Mouse (Mus musculus): ENCODE data around the gene Nrd1. TPM values are rescaled to one million over a fixed set of nuclear protein-coding genes. Genes with fewer than 3 reads are reported as not detected.

Gene Nrd1
- polyA plus RNA-seq, 1 experiment from 2014 or later: 62.4 TPM

- peaks cover 85% of the 10 kb centered on the region for H3K36me3 ChIP-seq
- H3K27ac ChIP-seq: no peak overlapping the region
- no peak for DNase-seq (ENCODE audit: low spot score)
- no peaks in the 10 kb centered on the region; the same call in 1 of the 2 replicates for H3K4me1 ChIP-seq
- no peak overlapping the region for H3K4me3 ChIP-seq
- no peaks in the 10 kb centered on the region for H3K27me3 ChIP-seq (ENCODE audit: insufficient read depth, poor library complexity, severe bottlenecking)
- WGBS: 62% methylated on average over 4 of the region's 4 CpGs
- H3K9me3 ChIP-seq: no peaks in the 10 kb centered on the region
Measured at GRCm38 (mm10) chr4:109042739-109043138, 42.3 kb downstream of the Nrd1 start.

- H3K27ac ChIP-seq: no peak overlapping the region
- H3K4me3 ChIP-seq: no peak overlapping the region
- 70% methylated on average over 5 of the region's 5 CpGs for WGBS
- no peaks in the 10 kb centered on the region for H3K9me3 ChIP-seq
- no peaks in the 10 kb centered on the region; the same call in 1 of the 2 replicates for H3K4me1 ChIP-seq
- peaks cover 85% of the 10 kb centered on the region for H3K36me3 ChIP-seq
- DNase-seq (ENCODE audit: low spot score): no peak
- H3K27me3 ChIP-seq (ENCODE audit: insufficient read depth, poor library complexity, severe bottlenecking): no peaks in the 10 kb centered on the region
Measured at GRCm38 (mm10) chr4:109043294-109043693, 42.8 kb downstream of the Nrd1 start.

GRCm38 (mm10) chr4:109043756-109044155 is 43.3 kb downstream of the Nrd1 start:
- no peak for DNase-seq (ENCODE audit: low spot score)
- Histone ChIP-seq H3K27ac (no peak overlapping the region), H3K36me3 (peaks cover 84% of the 10 kb centered on the region), H3K4me3 (no peak overlapping the region), H3K27me3 (ENCODE audit: insufficient read depth, poor library complexity, severe bottlenecking) (no peaks in the 10 kb centered on the region), H3K9me3 (no peaks in the 10 kb centered on the region), H3K4me1 (no peaks in the 10 kb centered on the region; the same call in 1 of the 2 replicates)
- 81% methylated on average over 5 of the region's 5 CpGs for WGBS

GRCm38 (mm10) chr4:109048258-109048657 is 47.8 kb downstream of the Nrd1 start:
- no peak overlapping the region for H3K4me3 ChIP-seq
- WGBS: 46% methylated on average over 4 of the region's 4 CpGs
- DNase-seq (ENCODE audit: low spot score): no peak
- no peak overlapping the region for H3K27ac ChIP-seq
- H3K9me3 ChIP-seq: no peaks in the 10 kb centered on the region
- no peaks in the 10 kb centered on the region for H3K27me3 ChIP-seq (ENCODE audit: insufficient read depth, poor library complexity, severe bottlenecking)
- H3K36me3 ChIP-seq: peaks cover 68% of the 10 kb centered on the region
- no peaks in the 10 kb centered on the region; the same call in 1 of the 2 replicates for H3K4me1 ChIP-seq

- Histone ChIP-seq H3K4me1 (no peaks in the 10 kb centered on the region; the same call in 1 of the 2 replicates), H3K9me3 (no peaks in the 10 kb centered on the region), H3K4me3 (no peak overlapping the region), H3K27me3 (ENCODE audit: insufficient read depth, poor library complexity, severe bottlenecking) (no peaks in the 10 kb centered on the region), H3K36me3 (peaks cover 73% of the 10 kb centered on the region), H3K27ac (no peak overlapping the region)
- DNase-seq (ENCODE audit: low spot score): no peak
- 67% methylated on average over 1 of the region's 1 CpGs for WGBS
Measured at GRCm38 (mm10) chr4:109052282-109052681, 51.8 kb downstream of the Nrd1 start.

GRCm38 (mm10) chr4:109054003-109054402 is 53.5 kb downstream of the Nrd1 start:
- WGBS: 92% methylated on average over 9 of the region's 9 CpGs
- H3K4me1 ChIP-seq: no peaks in the 10 kb centered on the region; the same call in 1 of the 2 replicates
- H3K9me3 ChIP-seq: no peaks in the 10 kb centered on the region
- DNase-seq (ENCODE audit: low spot score): no peak
- H3K36me3 ChIP-seq: peaks cover 76% of the 10 kb centered on the region
- H3K4me3 ChIP-seq: no peak overlapping the region
- H3K27me3 ChIP-seq (ENCODE audit: insufficient read depth, poor library complexity, severe bottlenecking): no peaks in the 10 kb centered on the region
- no peak overlapping the region for H3K27ac ChIP-seq

GRCm38 (mm10) chr4:109056351-109056750 is 55.9 kb downstream of the Nrd1 start:
- Histone ChIP-seq H3K36me3 (peaks cover 77% of the 10 kb centered on the region), H3K9me3 (no peaks in the 10 kb centered on the region), H3K27ac (no peak overlapping the region), H3K4me3 (no peak overlapping the region), H3K4me1 (no peaks in the 10 kb centered on the region), H3K27me3 (ENCODE audit: insufficient read depth, poor library complexity, severe bottlenecking) (no peaks in the 10 kb centered on the region)
- WGBS: 82% methylated on average over 7 of the region's 7 CpGs
- no peak for DNase-seq (ENCODE audit: low spot score)

- WGBS: 95% methylated on average over 8 of the region's 8 CpGs
- Histone ChIP-seq H3K4me3 (no peak overlapping the region), H3K27ac (no peak overlapping the region), H3K4me1 (no peaks in the 10 kb centered on the region), H3K27me3 (ENCODE audit: insufficient read depth, poor library complexity, severe bottlenecking) (no peaks in the 10 kb centered on the region), H3K9me3 (no peaks in the 10 kb centered on the region), H3K36me3 (peaks cover 86% of the 10 kb centered on the region)
- no peak for DNase-seq (ENCODE audit: low spot score)
Measured at GRCm38 (mm10) chr4:109057640-109058039, 57.2 kb downstream of the Nrd1 start.

GRCm38 (mm10) chr4:109059255-109059821 is 58.9 kb downstream of the Nrd1 start:
- Histone ChIP-seq H3K9me3 (no peaks in the 10 kb centered on the region), H3K27me3 (ENCODE audit: insufficient read depth, poor library complexity, severe bottlenecking) (no peaks in the 10 kb centered on the region), H3K27ac (no peak overlapping the region), H3K36me3 (peaks cover 93% of the 10 kb centered on the region), H3K4me1 (no peaks in the 10 kb centered on the region), H3K4me3 (no peak overlapping the region)
- 88% methylated on average over 4 of the region's 4 CpGs for WGBS
- no peak for DNase-seq (ENCODE audit: low spot score)

- Histone ChIP-seq H3K9me3 (no peaks in the 10 kb centered on the region), H3K27me3 (ENCODE audit: insufficient read depth, poor library complexity, severe bottlenecking) (no peaks in the 10 kb centered on the region), H3K4me3 (no peak overlapping the region), H3K27ac (no peak overlapping the region), H3K36me3 (peaks cover 89% of the 10 kb centered on the region), H3K4me1 (no peaks in the 10 kb centered on the region)
- WGBS: 86% methylated on average over 6 of the region's 6 CpGs
- DNase-seq (ENCODE audit: low spot score): no peak
Measured at GRCm38 (mm10) chr4:109064941-109065340, 64.5 kb downstream of the Nrd1 start.

- DNase-seq (ENCODE audit: low spot score): no peak
- Histone ChIP-seq H3K27ac (no peak overlapping the region), H3K4me1 (no peaks in the 10 kb centered on the region), H3K27me3 (ENCODE audit: insufficient read depth, poor library complexity, severe bottlenecking) (no peaks in the 10 kb centered on the region), H3K4me3 (no peak overlapping the region), H3K36me3 (peaks cover 83% of the 10 kb centered on the region), H3K9me3 (no peaks in the 10 kb centered on the region)
- 92% methylated on average over 5 of the region's 5 CpGs for WGBS
Measured at GRCm38 (mm10) chr4:109065714-109066113, 65.3 kb downstream of the Nrd1 start.

GRCm38 (mm10) chr4:109072891-109073290 is 72.4 kb downstream of the Nrd1 start:
- no peaks in the 10 kb centered on the region for H3K9me3 ChIP-seq
- no peaks in the 10 kb centered on the region for H3K27me3 ChIP-seq (ENCODE audit: insufficient read depth, poor library complexity, severe bottlenecking)
- H3K27ac ChIP-seq: no peak overlapping the region
- peaks cover 17% of the 10 kb centered on the region for H3K4me1 ChIP-seq
- 60% methylated on average over 6 of the region's 6 CpGs for WGBS
- DNase-seq (ENCODE audit: low spot score): no peak
- no peak overlapping the region for H3K4me3 ChIP-seq
- peaks cover 26% of the 10 kb centered on the region for H3K36me3 ChIP-seq

GRCm38 (mm10) chr4:109073296-109073695 is 72.8 kb downstream of the Nrd1 start:
- peaks cover 23% of the 10 kb centered on the region for H3K36me3 ChIP-seq
- WGBS: 84% methylated on average over 3 of the region's 3 CpGs
- no peak overlapping the region for H3K4me3 ChIP-seq
- H3K4me1 ChIP-seq: peaks cover 17% of the 10 kb centered on the region
- no peak overlapping the region for H3K27ac ChIP-seq
- DNase-seq (ENCODE audit: low spot score): no peak
- no peaks in the 10 kb centered on the region for H3K27me3 ChIP-seq (ENCODE audit: insufficient read depth, poor library complexity, severe bottlenecking)
- no peaks in the 10 kb centered on the region for H3K9me3 ChIP-seq

GRCm38 (mm10) chr4:109078941-109079340 is 78.5 kb downstream of the Nrd1 start:
- Histone ChIP-seq H3K9me3 (no peaks in the 10 kb centered on the region), H3K27ac (no peak overlapping the region), H3K4me1 (no peaks in the 10 kb centered on the region), H3K36me3 (peaks cover 30% of the 10 kb centered on the region), H3K27me3 (ENCODE audit: insufficient read depth, poor library complexity, severe bottlenecking) (no peaks in the 10 kb centered on the region), H3K4me3 (no peak overlapping the region)
- WGBS: 87% methylated on average over 7 of the region's 7 CpGs
- DNase-seq (ENCODE audit: low spot score): no peak

All from heart, embryonic 10.5 days (tissue).